Mouse (Mus musculus) E14TG2a.4 (cell line): Measurements from ENCODE around the gene Dhrs13.

Experiments
- CTCF ChIP-seq: conservative IDR thresholded peaks from 2 replicates; pipeline ENCODE4 v1.5.1; 2014; ENCODE audit warnings: low read length
- POU5F1 ChIP-seq: IDR thresholded peaks from 2 replicates; pipeline ENCODE4 v1.6.1; 2014; ENCODE audit warnings: low read length, borderline replicate concordance

DNA sequence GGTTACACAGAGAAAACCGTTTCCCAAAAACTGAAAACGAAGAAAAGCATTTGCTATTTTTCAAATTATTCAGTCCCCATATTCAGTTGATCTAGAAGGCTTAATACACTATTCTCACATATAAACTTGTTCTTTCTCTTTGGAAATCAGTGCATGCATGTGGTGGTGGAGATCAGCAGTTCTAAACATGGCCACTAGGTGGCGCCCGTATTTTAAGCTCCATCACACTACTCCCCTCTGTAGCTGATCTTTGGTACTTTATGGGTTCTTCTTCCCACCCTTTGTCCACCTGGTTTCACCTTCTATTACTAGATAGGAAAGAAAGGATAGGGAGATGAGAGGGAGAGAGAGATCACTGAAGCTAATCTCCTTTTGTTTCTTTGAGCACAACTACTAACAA, 12.4 kb upstream of the Dhrs13 start:
- peak; percentile 98 for TF ChIP-seq CTCF
- TF ChIP-seq POU5F1: no peak
